Mouse (Mus musculus): ENCODE measurements around the gene Cpm. TPM values are rescaled to one million over a fixed set of nuclear protein-coding genes. Genes with fewer than 3 reads are reported as not detected.
A peak's percentile ranks its signal among the peaks of the same experiment; 100 is the strongest.

The Cpm gene
- total and polyA plus RNA-seq, 2 experiments from 2014 or later, result 2.3 to 2.4 TPM

- no peaks in the 10 kb centered on the region for H3K36me3 ChIP-seq (ENCODE audit: insufficient read depth, low read length)
- H3K27ac ChIP-seq, result no peak overlapping the region
- no peak overlapping the region for H3K9ac ChIP-seq (replicated peaks; ENCODE audit: low read length)
- no peaks in the 10 kb centered on the region for H3K27me3 ChIP-seq (ENCODE audit: insufficient read depth, low read length)
- ATAC-seq (peak; percentile 37; the same call in 1 of the 2 replicates), DNase-seq (ENCODE audit: low spot score) (no peak)
- no peaks in the 10 kb centered on the region for H3K4me1 ChIP-seq (ENCODE audit: insufficient read depth, low read length)
- H3K4me2 ChIP-seq (ENCODE audit: low read depth, low read length), result no peak overlapping the region
- no peak for TF ChIP-seq CTCF (IDR thresholded peaks at IDR 0.05; ENCODE audit: low read depth)
- 48% methylated on average over 10 of the region's 10 CpGs for WGBS
- no peak overlapping the region for H3K4me3 ChIP-seq (ENCODE audit: low read length)
- no peaks in the 10 kb centered on the region for H3K9me3 ChIP-seq (ENCODE audit: low read length)
Measured at GRCm38 (mm10) chr10:117669449-117670090, 40.3 kb downstream of the Cpm start.

GRCm38 (mm10) chr10:117670092-117670491 lies 40.8 kb downstream of the Cpm start:
- H3K4me3 ChIP-seq (ENCODE audit: low read length), result no peak overlapping the region
- no peaks in the 10 kb centered on the region for H3K36me3 ChIP-seq (ENCODE audit: insufficient read depth, low read length)
- H3K4me1 ChIP-seq (ENCODE audit: insufficient read depth, low read length), result no peaks in the 10 kb centered on the region
- H3K4me2 ChIP-seq (ENCODE audit: low read depth, low read length), result no peak overlapping the region
- no peaks in the 10 kb centered on the region for H3K9me3 ChIP-seq (ENCODE audit: low read length)
- no peaks in the 10 kb centered on the region for H3K27me3 ChIP-seq (ENCODE audit: insufficient read depth, low read length)
- DNase-seq (ENCODE audit: low spot score) (no peak), ATAC-seq (no peak)
- no peak overlapping the region for H3K27ac ChIP-seq
- TF ChIP-seq CTCF (IDR thresholded peaks at IDR 0.05; ENCODE audit: low read depth), result no peak
- 82% methylated on average over 3 of the region's 3 CpGs for WGBS
- H3K9ac ChIP-seq (replicated peaks; ENCODE audit: low read length), result no peak overlapping the region

GRCm38 (mm10) chr10:117670791-117671190 lies 41.5 kb downstream of the Cpm start:
- H3K27ac ChIP-seq, result no peak overlapping the region
- no peaks in the 10 kb centered on the region for H3K9me3 ChIP-seq (ENCODE audit: low read length)
- DNase-seq (ENCODE audit: low spot score) (no peak), ATAC-seq (no peak)
- no peak for TF ChIP-seq CTCF (IDR thresholded peaks at IDR 0.05; ENCODE audit: low read depth)
- H3K27me3 ChIP-seq (ENCODE audit: insufficient read depth, low read length), result no peaks in the 10 kb centered on the region
- 88% methylated on average over 5 of the region's 5 CpGs for WGBS
- H3K36me3 ChIP-seq (ENCODE audit: insufficient read depth, low read length), result no peaks in the 10 kb centered on the region
- H3K4me3 ChIP-seq (ENCODE audit: low read length), result no peak overlapping the region
- H3K4me2 ChIP-seq (ENCODE audit: low read depth, low read length), result no peak overlapping the region
- H3K4me1 ChIP-seq (ENCODE audit: insufficient read depth, low read length), result no peaks in the 10 kb centered on the region
- H3K9ac ChIP-seq (replicated peaks; ENCODE audit: low read length), result no peak overlapping the region

GRCm38 (mm10) chr10:117671266-117671665 lies 42.0 kb downstream of the Cpm start:
- H3K4me3 ChIP-seq (ENCODE audit: low read length), result no peak overlapping the region
- no peaks in the 10 kb centered on the region for H3K4me1 ChIP-seq (ENCODE audit: insufficient read depth, low read length)
- no peaks in the 10 kb centered on the region for H3K27me3 ChIP-seq (ENCODE audit: insufficient read depth, low read length)
- no peak overlapping the region for H3K27ac ChIP-seq
- DNase-seq (ENCODE audit: low spot score), result no peak
- no peak overlapping the region for H3K9ac ChIP-seq (replicated peaks; ENCODE audit: low read length)
- no peaks in the 10 kb centered on the region for H3K9me3 ChIP-seq (ENCODE audit: low read length)
- WGBS, result 87% methylated on average over 9 of the region's 9 CpGs
- no peaks in the 10 kb centered on the region for H3K36me3 ChIP-seq (ENCODE audit: insufficient read depth, low read length)
- ATAC-seq, result no peak
- no peak overlapping the region for H3K4me2 ChIP-seq (ENCODE audit: low read depth, low read length)
- no peak for TF ChIP-seq CTCF (IDR thresholded peaks at IDR 0.05; ENCODE audit: low read depth)

GRCm38 (mm10) chr10:117671930-117672666 lies 42.8 kb downstream of the Cpm start:
- H3K9ac ChIP-seq (replicated peaks; ENCODE audit: low read length), result no peak overlapping the region
- no peak overlapping the region for H3K4me2 ChIP-seq (ENCODE audit: low read depth, low read length)
- H3K4me3 ChIP-seq (ENCODE audit: low read length), result no peak overlapping the region
- H3K27ac ChIP-seq, result no peak overlapping the region
- no peaks in the 10 kb centered on the region for H3K9me3 ChIP-seq (ENCODE audit: low read length)
- ATAC-seq, result no peak
- DNase-seq (ENCODE audit: low spot score), result no peak
- no peak for TF ChIP-seq CTCF (IDR thresholded peaks at IDR 0.05; ENCODE audit: low read depth)
- WGBS, result 86% methylated on average over 13 of the region's 13 CpGs
- no peaks in the 10 kb centered on the region for H3K27me3 ChIP-seq (ENCODE audit: insufficient read depth, low read length)
- H3K4me1 ChIP-seq (ENCODE audit: insufficient read depth, low read length), result no peaks in the 10 kb centered on the region
- no peaks in the 10 kb centered on the region for H3K36me3 ChIP-seq (ENCODE audit: insufficient read depth, low read length)

GRCm38 (mm10) chr10:117672693-117673092 lies 43.4 kb downstream of the Cpm start:
- no peak for TF ChIP-seq CTCF (IDR thresholded peaks at IDR 0.05; ENCODE audit: low read depth)
- no peak overlapping the region for H3K4me2 ChIP-seq (ENCODE audit: low read depth, low read length)
- H3K27me3 ChIP-seq (ENCODE audit: insufficient read depth, low read length), result no peaks in the 10 kb centered on the region
- H3K27ac ChIP-seq, result no peak overlapping the region
- H3K9ac ChIP-seq (replicated peaks; ENCODE audit: low read length), result no peak overlapping the region
- 31% methylated on average over 7 of the region's 7 CpGs for WGBS
- H3K36me3 ChIP-seq (ENCODE audit: insufficient read depth, low read length), result no peaks in the 10 kb centered on the region
- DNase-seq (ENCODE audit: low spot score) (peak; percentile 62), ATAC-seq (no peak)
- no peaks in the 10 kb centered on the region for H3K9me3 ChIP-seq (ENCODE audit: low read length)
- no peak overlapping the region for H3K4me3 ChIP-seq (ENCODE audit: low read length)
- no peaks in the 10 kb centered on the region for H3K4me1 ChIP-seq (ENCODE audit: insufficient read depth, low read length)

- H3K36me3 ChIP-seq (ENCODE audit: insufficient read depth, low read length), result no peaks in the 10 kb centered on the region
- H3K27me3 ChIP-seq (ENCODE audit: insufficient read depth, low read length), result no peaks in the 10 kb centered on the region
- 91% methylated on average over 1 of the region's 1 CpGs for WGBS
- H3K9me3 ChIP-seq (ENCODE audit: low read length), result no peaks in the 10 kb centered on the region
- no peak overlapping the region for H3K4me2 ChIP-seq (ENCODE audit: low read depth, low read length)
- no peak for TF ChIP-seq CTCF (IDR thresholded peaks at IDR 0.05; ENCODE audit: low read depth)
- H3K27ac ChIP-seq, result no peak overlapping the region
- no peak overlapping the region for H3K4me3 ChIP-seq (ENCODE audit: low read length)
- DNase-seq (ENCODE audit: low spot score) (no peak), ATAC-seq (no peak)
- no peaks in the 10 kb centered on the region for H3K4me1 ChIP-seq (ENCODE audit: insufficient read depth, low read length)
- no peak overlapping the region for H3K9ac ChIP-seq (replicated peaks; ENCODE audit: low read length)
Measured at GRCm38 (mm10) chr10:117673913-117674312, 44.6 kb downstream of the Cpm start.

All from hindbrain, postnatal 0 days (tissue).